Mouse (Mus musculus) CH12.LX (cell line): ENCODE measurements around the gene Noc3l. TPM values are rescaled to one million over a fixed set of nuclear protein-coding genes. Genes with fewer than 3 reads are reported as not detected.

Source experiments
- DNase-seq: peaks from one replicate; pipeline ENCODE4 v3.0.0-alpha.2; 2013; ENCODE audit errors: extremely low read depth
- H3K27ac ChIP-seq: 2 replicates; pipeline ENCODE4 v1.5.1; 2012; ENCODE audit warnings: low read depth, mild to moderate bottlenecking, control low read depth, moderate library complexity; ENCODE audit not compliant: insufficient read depth
- H3K27me3 ChIP-seq: replicated peaks from 2 replicates; pipeline ENCODE3; 2012; ENCODE audit warnings: inconsistent platforms
- H3K36me3 ChIP-seq, 2 experiments: replicated peaks in 1 of 2; 2 replicates each; pipeline versions ENCODE3 to v1.6.1; 2012; ENCODE audit warnings: inconsistent platforms in 1 of 2, low read length in 1 of 2, mild to moderate bottlenecking in 1 of 2, mixed read lengths in 1 of 2, moderate library complexity in 1 of 2; ENCODE audit not compliant: control insufficient read depth in 1 of 2, insufficient read depth in 1 of 2
- H3K4me1 ChIP-seq, 2 experiments: 2 replicates each; pipeline ENCODE4 v1.6.1; 2012; ENCODE audit warnings: inconsistent platforms in 1 of 2, moderate library complexity in 1 of 2; ENCODE audit not compliant: insufficient read depth in 2 of 2, control insufficient read depth in 1 of 2
- H3K4me2 ChIP-seq: 2 replicates; pipeline ENCODE4 v1.6.1; 2012; ENCODE audit warnings: low read depth, mild to moderate bottlenecking, control low read depth; ENCODE audit not compliant: poor library complexity, insufficient read depth, severe bottlenecking
- H3K4me3 ChIP-seq, 3 experiments: fragments of 150-350 bp in 1 of 3; sonication (generic) in 1 of 3; replicated peaks in 1 of 3; 2 replicates each; pipeline versions ENCODE3 to v1.5.1; 2011 to 2012; ENCODE audit warnings: low read depth in 2 of 3, low read length in 2 of 3, mild to moderate bottlenecking in 2 of 3, moderate library complexity in 2 of 3, control low read depth in 1 of 3, improper control_type of control experiment in 1 of 3, inconsistent platforms in 1 of 3, mixed read lengths in 1 of 3; ENCODE audit not compliant: poor library complexity in 1 of 3
- H3K79me2 ChIP-seq: replicated peaks from 2 replicates; pipeline ENCODE4 v1.6.1; 2012; ENCODE audit warnings: mild to moderate bottlenecking, moderate library complexity; ENCODE audit not compliant: control insufficient read depth, poor library complexity, insufficient read depth, severe bottlenecking; ENCODE audit errors: extremely low read depth
- H3K9ac ChIP-seq: 2 replicates; pipeline ENCODE4 v1.6.1; 2012; ENCODE audit warnings: low read depth, mild to moderate bottlenecking, control low read depth, moderate library complexity; ENCODE audit not compliant: insufficient read depth
- H3K9me3 ChIP-seq: replicated peaks from 2 replicates; pipeline ENCODE3; 2012; ENCODE audit warnings: low read length, inconsistent platforms, mixed read lengths
- CHD1 ChIP-seq: IDR thresholded peaks from 2 replicates; pipeline ENCODE4 v1.6.1; 2012; ENCODE audit warnings: low read depth, low read length, improper control_type of control experiment, inconsistent platforms
- CTCF ChIP-seq, 2 experiments: IDR thresholded peaks in 1 of 2; conservative IDR thresholded peaks in 1 of 2; 2 replicates each; pipeline ENCODE4 v1.5.1; 2011 to 2012; ENCODE audit warnings: low read depth in 2 of 2, low read length in 2 of 2, improper control_type of control experiment in 1 of 2, inconsistent platforms in 1 of 2, mild to moderate bottlenecking in 1 of 2, moderate library complexity in 1 of 2
- E2F4 ChIP-seq: IDR thresholded peaks from 2 replicates; pipeline ENCODE4 v1.6.1; 2011; ENCODE audit warnings: low read depth, low read length, improper control_type of control experiment; ENCODE audit not compliant: insufficient replicate concordance
- EP300 ChIP-seq: IDR thresholded peaks from 2 replicates; pipeline ENCODE4 v1.6.1; 2011; ENCODE audit warnings: low read length, improper control_type of control experiment
- ETS1 ChIP-seq: conservative IDR thresholded peaks from 2 replicates; pipeline ENCODE4 v1.6.1; 2012; ENCODE audit warnings: low read depth, mild to moderate bottlenecking, inconsistent platforms, low read length, improper control_type of control experiment, moderate library complexity
- HCFC1 ChIP-seq: IDR thresholded peaks from 2 replicates; pipeline ENCODE4 v1.6.1; 2012; ENCODE audit warnings: low read depth, mild to moderate bottlenecking, inconsistent platforms, low read length, improper control_type of control experiment
- IRF4 ChIP-seq: IDR thresholded peaks from 2 replicates; pipeline ENCODE4 v1.6.1; 2014; ENCODE audit warnings: low read depth, mild to moderate bottlenecking, inconsistent platforms, low read length, improper control_type of control experiment
- JUN ChIP-seq: IDR thresholded peaks from 2 replicates; pipeline ENCODE4 v1.6.1; 2011; ENCODE audit warnings: low read depth, mild to moderate bottlenecking, low read length, improper control_type of control experiment, moderate library complexity; ENCODE audit not compliant: insufficient read depth
- JUND ChIP-seq: conservative IDR thresholded peaks from 2 replicates; pipeline ENCODE4 v1.6.1; 2011; ENCODE audit warnings: low read depth, low read length, improper control_type of control experiment
- KAT2A ChIP-seq: IDR thresholded peaks from 2 replicates; pipeline ENCODE4 v1.6.1; 2012; ENCODE audit warnings: low read length, improper control_type of control experiment, inconsistent platforms; ENCODE audit not compliant: insufficient replicate concordance
- MAFK ChIP-seq: IDR thresholded peaks from 2 replicates; pipeline ENCODE4 v1.6.1; 2011; ENCODE audit warnings: low read length, improper control_type of control experiment; ENCODE audit not compliant: insufficient replicate concordance
- MAX ChIP-seq: IDR thresholded peaks from 2 replicates; pipeline ENCODE4 v1.6.1; 2011; ENCODE audit warnings: low read length, improper control_type of control experiment
- MAZ ChIP-seq: IDR thresholded peaks from 2 replicates; pipeline ENCODE4 v1.6.1; 2012; ENCODE audit warnings: low read depth, mild to moderate bottlenecking, inconsistent platforms, low read length, improper control_type of control experiment, moderate library complexity
- MEF2A ChIP-seq: IDR thresholded peaks from 2 replicates; pipeline ENCODE4 v1.6.1; 2014; ENCODE audit warnings: low read depth, mild to moderate bottlenecking, inconsistent platforms, low read length, improper control_type of control experiment, borderline replicate concordance
- NELFE ChIP-seq: IDR thresholded peaks from 2 replicates; pipeline ENCODE4 v1.6.1; 2011; ENCODE audit warnings: low read depth, low read length, improper control_type of control experiment
- NRF1 ChIP-seq: IDR thresholded peaks from 2 replicates; pipeline ENCODE4 v1.6.1; 2014; ENCODE audit warnings: low read depth, mild to moderate bottlenecking, inconsistent platforms, low read length, improper control_type of control experiment, moderate library complexity
- PAX5 ChIP-seq: IDR thresholded peaks from 2 replicates; pipeline ENCODE4 v1.6.1; 2012; ENCODE audit warnings: low read length, inconsistent platforms, mixed read lengths
- RAD21 ChIP-seq: IDR thresholded peaks from 2 replicates; pipeline ENCODE4 v1.6.1; 2011; ENCODE audit warnings: low read depth, mild to moderate bottlenecking, low read length, improper control_type of control experiment, moderate library complexity
- RCOR1 ChIP-seq: conservative IDR thresholded peaks from 2 replicates; pipeline ENCODE4 v1.6.1; 2012; ENCODE audit warnings: low read depth, mild to moderate bottlenecking, inconsistent platforms, low read length, improper control_type of control experiment
- SIN3A ChIP-seq: IDR thresholded peaks from 2 replicates; pipeline ENCODE4 v1.6.1; 2012; ENCODE audit warnings: low read length, improper control_type of control experiment, inconsistent platforms
- TCF12 ChIP-seq: IDR thresholded peaks from 2 replicates; pipeline ENCODE4 v1.6.1; 2014; ENCODE audit warnings: low read depth, mild to moderate bottlenecking, inconsistent platforms, low read length, improper control_type of control experiment
- UBTF ChIP-seq: IDR thresholded peaks from 2 replicates; pipeline ENCODE4 v1.6.1; 2012; ENCODE audit warnings: low read depth, mild to moderate bottlenecking, inconsistent platforms, low read length, improper control_type of control experiment, moderate library complexity
- USF1 ChIP-seq: IDR thresholded peaks from 2 replicates; pipeline ENCODE4 v1.6.1; 2014; ENCODE audit warnings: low read depth, mild to moderate bottlenecking, inconsistent platforms, low read length, improper control_type of control experiment
- USF2 ChIP-seq: conservative IDR thresholded peaks from 2 replicates; pipeline ENCODE4 v1.6.1; 2011; ENCODE audit warnings: low read depth, low read length, improper control_type of control experiment
- ZKSCAN1 ChIP-seq: IDR thresholded peaks from 2 replicates; pipeline ENCODE4 v1.6.1; 2012; ENCODE audit warnings: low read depth, inconsistent platforms, low read length, improper control_type of control experiment, borderline replicate concordance
- ZMIZ1 ChIP-seq: IDR thresholded peaks from 2 replicates; pipeline ENCODE4 v1.6.1; 2012; ENCODE audit warnings: low read depth, mild to moderate bottlenecking, inconsistent platforms, low read length, improper control_type of control experiment
- dilution Hi-C: fragments of 300-500 bp; cut with MboI; formaldehyde crosslinking; loops from 2 replicates; pipeline ENCODE4 v1.14.3; 2020; ENCODE audit warnings: low sequenced_read_pairs; ENCODE audit not compliant: extremely low pct_unique_long_range_greater_than_20kb, extremely low pct_ligation_motif_present
- in situ Hi-C: fragments of 300-500 bp; cut with MboI; formaldehyde crosslinking; loops from 3 replicates; pipeline ENCODE4 v1.14.3; 2019; ENCODE audit warnings: low sequenced_read_pairs, low pct_ligation_motif_present, low pct_unique_long_range_greater_than_20kb, mixed read lengths
- polyA plus RNA-seq: library from polyadenylated mRNA; unstranded; fragments of >175 nt; gene quantifications from 2 replicates; pipeline ENCODE4 v1.2.1, GENCODE M21; 2012; ENCODE audit warnings: low read depth; ENCODE audit not compliant: insufficient read length
- total RNA-seq, 2 experiments: library from RNA; depleted of rRNA; stranded (reverse); fragments of 300-350 nt in 1 of 2; fragments of >200 nt in 1 of 2; gene quantifications; 2 replicates each; pipeline ENCODE4 v1.2.3; 2012 to 2014

The Noc3l gene
- total and polyA plus RNA-seq, 3 experiments = 15.1 to 38.3 (median 34.9) TPM

GRCm38 (mm10) chr19:38745810-38746491 lies 73.1 kb downstream of the Noc3l start (continued):
- TF ChIP-seq CHD1 (no peak), MEF2A (peak; percentile 36; the same call in 1 of the 2 replicates), HCFC1 (no peak), PAX5 (no peak), JUN (peak; percentile 42; the same call in 1 of the 2 replicates), EP300 (peak; percentile 77), USF1 (peak; percentile 41; the same call in 1 of the 2 replicates), NELFE (no peak), TCF12 (peak; percentile 58), MAX (peak; percentile 41; the same call in 1 of the 2 replicates), RAD21 (no peak; the same call in 1 of the 2 replicates), MAFK (0 out of 2 replicates have a peak, but pooled peaks have one; percentile 11), KAT2A (no peak), MAZ (peak; percentile 34; the same call in 1 of the 2 replicates), SIN3A (peak; percentile 35; the same call in 1 of the 2 replicates), IRF4 (peak; percentile 73), ZKSCAN1 (no peak), RCOR1 (0 out of 2 replicates have a peak, but pooled peaks have one; percentile 34)

DNA sequence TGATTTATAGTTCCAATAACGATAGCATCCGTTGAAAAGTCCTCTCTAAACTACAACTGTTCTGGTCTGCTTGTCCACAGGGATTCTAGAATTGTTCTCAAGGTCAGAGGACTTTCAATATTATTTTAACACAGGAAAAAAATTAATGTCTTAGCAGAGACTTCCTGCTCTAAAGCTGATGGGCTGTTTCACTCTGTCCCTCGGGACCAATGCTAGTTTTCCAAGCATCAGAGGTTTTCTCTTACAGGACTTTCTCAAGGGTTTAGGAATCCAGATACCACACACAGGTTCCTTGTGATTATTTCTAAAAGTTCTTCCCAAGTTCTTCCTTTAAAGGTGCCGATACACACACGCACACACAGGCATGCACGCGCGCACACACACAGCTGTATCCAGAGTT lies 74.5 kb downstream of the Noc3l start:
- no peak overlapping the region for H3K9ac ChIP-seq
- in situ Hi-C loops (no loop called here), dilution Hi-C loops (no loop called here)
- no peak for TF ChIP-seq ZMIZ1
- no peak for TF ChIP-seq PAX5
- no peak for TF ChIP-seq NRF1
- TF ChIP-seq CHD1 = no peak
- TF ChIP-seq MAFK = no peak
- no peak for TF ChIP-seq CTCF (conservative IDR thresholded peaks at IDR 0.05 in 1 of 2, IDR thresholded peaks at IDR 0.05 in 1 of 2; ENCODE audit: low read depth in 2 of 2, low read length in 2 of 2)
- TF ChIP-seq UBTF = no peak
- TF ChIP-seq MAZ = no peak
- TF ChIP-seq E2F4 = no peak
- TF ChIP-seq ETS1 = no peak
- TF ChIP-seq JUND = no peak
- TF ChIP-seq USF2 = no peak
- H3K27me3 ChIP-seq = no peaks in the 10 kb centered on the region
- no peak overlapping the region for H3K27ac ChIP-seq
- H3K36me3 ChIP-seq = peaks cover 0 to 3% of the 10 kb centered on the region in 2 experiments
- 0 out of 2 replicates have a peak overlapping the region, but pooled peaks have one; percentile 4 for H3K4me2 ChIP-seq
- H3K9me3 ChIP-seq = no peaks in the 10 kb centered on the region
- peaks cover 18 to 32% of the 10 kb centered on the region in 2 experiments for H3K4me1 ChIP-seq
- H3K4me3 ChIP-seq = no peak overlapping the region
- peak; percentile 14 for DNase-seq
- H3K79me2 ChIP-seq = no peaks in the 10 kb centered on the region
